Mouse (Mus musculus): ENCODE results near the gene Tk1.

DNA sequence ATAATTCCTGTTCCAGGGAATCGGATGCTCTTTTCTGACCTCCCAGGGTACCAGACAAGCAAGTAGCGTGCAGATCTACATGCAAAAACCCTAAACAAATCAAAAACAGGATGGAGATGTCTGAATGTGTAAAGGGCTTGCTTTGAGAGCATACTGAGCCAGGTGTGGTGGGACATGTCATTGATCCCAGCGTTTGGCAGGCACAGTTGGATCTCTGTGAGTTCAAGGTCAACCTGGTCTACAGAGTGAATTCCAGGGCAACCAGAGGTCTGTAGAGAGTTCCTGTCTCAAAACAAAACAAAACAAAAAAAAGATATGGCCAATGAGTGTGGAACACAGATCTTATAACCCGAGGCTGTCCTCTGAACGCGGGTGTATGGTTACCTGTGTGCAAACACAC lies 2.5 kb downstream of the Tk1 start:
- TF ChIP-seq POLR2A (IDR thresholded peaks at IDR 0.05; ENCODE audit: control insufficient read depth in 1 of 2, insufficient read depth in 1 of 2, low read depth in 1 of 2, low read length in 2 of 2, poor library complexity in 1 of 2), result no peak
- TF ChIP-seq CTCF (IDR thresholded peaks at IDR 0.05 in 2 of 3, conservative IDR thresholded peaks at IDR 0.05 in 1 of 3; ENCODE audit: control insufficient read depth in 1 of 3, insufficient read depth in 1 of 3, low read depth in 2 of 3, low read length in 3 of 3, poor library complexity in 1 of 3, severe bottlenecking in 1 of 3), result no peak
- TF ChIP-seq MXI1 (IDR thresholded peaks at IDR 0.05; ENCODE audit: low read depth, low read length), result no peak
- TF ChIP-seq USF2 (IDR thresholded peaks at IDR 0.05; ENCODE audit: borderline replicate concordance in 1 of 2, insufficient read depth in 1 of 2, low read depth in 1 of 2, low read length in 2 of 2), result no peak
- no peak for TF ChIP-seq RCOR1 (IDR thresholded peaks at IDR 0.05; ENCODE audit: low read depth, low read length)
- TF ChIP-seq EP300 (IDR thresholded peaks at IDR 0.05; ENCODE audit: low read depth in 1 of 2, low read length in 2 of 2), result no peak
- TF ChIP-seq BHLHE40 (IDR thresholded peaks at IDR 0.05; ENCODE audit: borderline replicate concordance, low read depth, low read length), result no peak
- TF ChIP-seq TAL1 (IDR thresholded peaks at IDR 0.05; ENCODE audit: low read length), result no peak
- TF ChIP-seq SMC3 (IDR thresholded peaks at IDR 0.05; ENCODE audit: low read depth, low read length), result no peak
- TF ChIP-seq NRF1 (IDR thresholded peaks at IDR 0.05; ENCODE audit: insufficient read depth, low read depth, low read length, poor library complexity, severe bottlenecking), result no peak
- no peak for TF ChIP-seq SIN3A (IDR thresholded peaks at IDR 0.05; ENCODE audit: low read length)
- no peak for TF ChIP-seq GATA1 (IDR thresholded peaks at IDR 0.05; ENCODE audit: low read depth, low read length)

All from MEL (cell line).